Mouse (Mus musculus): Measurements from ENCODE around the gene Nek7. TPM values are rescaled to one million over a fixed set of nuclear protein-coding genes. Genes with fewer than 3 reads are reported as not detected.

Nek7 gene
- total RNA-seq, 1 experiment from 2014 or later = 35.0 TPM

GRCm38 (mm10) chr1:138615388-138615787, 4.6 kb downstream of the Nek7 start:
- no peak for ATAC-seq (replicated peaks in 1 of 2; ENCODE audit: insufficient read depth in 1 of 2, low FRiP score in 2 of 2, low TSS enrichment in 1 of 2, low read depth in 1 of 2, poor library complexity in 2 of 2, severe bottlenecking in 2 of 2)

GRCm38 (mm10) chr1:138614552-138615287, 5.2 kb downstream of the Nek7 start:
- ATAC-seq (replicated peaks in 1 of 2; ENCODE audit: insufficient read depth in 1 of 2, low FRiP score in 2 of 2, low TSS enrichment in 1 of 2, low read depth in 1 of 2, poor library complexity in 2 of 2, severe bottlenecking in 2 of 2) = no peak

- ATAC-seq (replicated peaks in 1 of 2; ENCODE audit: insufficient read depth in 1 of 2, low FRiP score in 2 of 2, low TSS enrichment in 1 of 2, low read depth in 1 of 2, poor library complexity in 2 of 2, severe bottlenecking in 2 of 2) = no peak
These were observed 7.8 kb downstream of the Nek7 start for GRCm38 (mm10) chr1:138612177-138612576.

DNA sequence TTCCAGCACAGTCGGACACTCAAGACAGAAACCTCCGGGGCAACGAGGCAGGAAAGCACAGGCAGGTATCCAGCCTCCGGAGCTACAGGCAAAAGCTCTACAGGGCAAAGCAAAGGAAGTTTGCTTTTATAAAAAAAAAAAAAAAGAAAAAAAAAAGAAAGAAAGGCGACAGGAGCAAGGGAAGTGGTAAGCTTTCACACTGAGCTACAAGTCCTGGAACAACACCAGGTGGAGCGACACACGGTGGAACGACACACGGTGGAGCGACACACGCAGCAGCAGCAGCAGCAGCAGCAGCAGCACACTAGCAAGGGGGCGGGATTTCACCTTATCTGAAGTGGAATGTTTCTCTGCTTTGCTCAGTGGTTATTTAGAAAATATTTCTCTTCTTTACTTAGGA, 10.8 kb downstream of the Nek7 start:
- no peak for ATAC-seq (replicated peaks in 1 of 2; ENCODE audit: insufficient read depth in 1 of 2, low FRiP score in 2 of 2, low TSS enrichment in 1 of 2, low read depth in 1 of 2, poor library complexity in 2 of 2, severe bottlenecking in 2 of 2)

- ATAC-seq (replicated peaks in 1 of 2; ENCODE audit: insufficient read depth in 1 of 2, low FRiP score in 2 of 2, low TSS enrichment in 1 of 2, low read depth in 1 of 2, poor library complexity in 2 of 2, severe bottlenecking in 2 of 2) = no peak
These were observed 11.6 kb downstream of the Nek7 start for GRCm38 (mm10) chr1:138608336-138608735.

- no peak for ATAC-seq (replicated peaks in 1 of 2; ENCODE audit: insufficient read depth in 1 of 2, low FRiP score in 2 of 2, low TSS enrichment in 1 of 2, low read depth in 1 of 2, poor library complexity in 2 of 2, severe bottlenecking in 2 of 2)
These were observed 12.1 kb downstream of the Nek7 start for GRCm38 (mm10) chr1:138607862-138608261.

- ATAC-seq (replicated peaks in 1 of 2; ENCODE audit: insufficient read depth in 1 of 2, low FRiP score in 2 of 2, low TSS enrichment in 1 of 2, low read depth in 1 of 2, poor library complexity in 2 of 2, severe bottlenecking in 2 of 2) = no peak
These were observed 13.2 kb downstream of the Nek7 start for GRCm38 (mm10) chr1:138606771-138607170.

DNA sequence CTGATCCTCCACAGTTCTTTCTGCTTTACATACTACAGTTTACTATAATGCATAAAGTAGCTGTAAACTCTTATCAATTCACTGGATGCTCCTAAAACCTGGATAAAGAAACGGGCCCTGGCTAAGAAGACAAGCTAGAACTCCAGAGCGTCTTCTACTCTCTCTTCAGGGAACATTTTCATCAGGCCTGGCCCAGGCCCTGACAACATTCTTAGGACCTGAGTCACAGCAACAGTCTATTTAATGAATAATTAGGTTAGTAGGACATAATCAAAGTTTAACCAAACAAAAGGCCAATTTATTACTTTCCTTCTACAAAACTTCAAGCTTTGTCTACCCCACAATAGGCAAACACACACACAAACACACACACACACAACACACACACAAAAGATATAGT, 15.2 kb downstream of the Nek7 start:
- ATAC-seq (replicated peaks in 1 of 2; ENCODE audit: insufficient read depth in 1 of 2, low FRiP score in 2 of 2, low TSS enrichment in 1 of 2, low read depth in 1 of 2, poor library complexity in 2 of 2, severe bottlenecking in 2 of 2) = no peak

DNA sequence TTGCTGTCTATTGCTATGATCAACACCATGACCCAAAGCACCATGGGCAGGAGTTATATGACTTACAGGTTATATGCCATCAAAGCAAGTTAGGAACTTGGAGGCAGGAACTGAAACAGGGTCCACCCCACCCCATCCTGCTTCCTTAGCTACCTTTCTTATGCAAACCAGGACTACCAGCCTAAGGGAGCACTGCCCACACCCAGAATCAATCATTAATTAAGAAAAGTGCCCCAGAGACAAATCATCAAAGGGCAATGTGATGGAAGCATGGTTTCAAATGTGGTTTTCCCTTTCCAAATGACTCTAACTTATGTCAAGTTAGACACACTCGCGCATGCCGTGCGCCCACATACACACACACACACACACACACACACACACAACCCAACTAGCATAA, 16.0 kb downstream of the Nek7 start:
- no peak for ATAC-seq (replicated peaks in 1 of 2; ENCODE audit: insufficient read depth in 1 of 2, low FRiP score in 2 of 2, low TSS enrichment in 1 of 2, low read depth in 1 of 2, poor library complexity in 2 of 2, severe bottlenecking in 2 of 2)

DNA sequence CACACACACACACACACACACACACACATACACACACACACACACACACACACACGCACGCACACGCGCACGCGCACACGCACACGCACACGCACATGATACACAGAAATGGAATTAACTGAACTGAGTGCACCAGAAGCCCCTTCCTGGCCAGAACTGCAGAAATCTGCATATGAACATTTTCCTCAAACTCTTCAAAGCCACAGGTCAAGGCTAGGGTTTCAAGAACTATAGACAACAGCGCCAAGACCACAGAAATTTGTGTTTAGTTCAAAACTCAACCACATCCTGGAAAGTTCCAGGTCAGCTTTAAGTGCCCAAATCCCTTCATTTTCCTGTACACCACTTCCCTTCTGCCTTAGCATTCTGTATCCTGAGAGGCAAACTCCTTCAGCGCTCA, 21.9 kb downstream of the Nek7 start:
- ATAC-seq (replicated peaks in 1 of 2; ENCODE audit: insufficient read depth in 1 of 2, low FRiP score in 2 of 2, low TSS enrichment in 1 of 2, low read depth in 1 of 2, poor library complexity in 2 of 2, severe bottlenecking in 2 of 2) = no peak

GRCm38 (mm10) chr1:138596127-138596706, 23.7 kb downstream of the Nek7 start:
- ATAC-seq (replicated peaks in 1 of 2; ENCODE audit: insufficient read depth in 1 of 2, low FRiP score in 2 of 2, low TSS enrichment in 1 of 2, low read depth in 1 of 2, poor library complexity in 2 of 2, severe bottlenecking in 2 of 2) = no peak

- ATAC-seq (replicated peaks in 1 of 2; ENCODE audit: insufficient read depth in 1 of 2, low FRiP score in 2 of 2, low TSS enrichment in 1 of 2, low read depth in 1 of 2, poor library complexity in 2 of 2, severe bottlenecking in 2 of 2) = no peak
These were observed 25.0 kb downstream of the Nek7 start for GRCm38 (mm10) chr1:138594910-138595309.

- ATAC-seq (replicated peaks in 1 of 2; ENCODE audit: insufficient read depth in 1 of 2, low FRiP score in 2 of 2, low TSS enrichment in 1 of 2, low read depth in 1 of 2, poor library complexity in 2 of 2, severe bottlenecking in 2 of 2) = no peak
These were observed 26.0 kb downstream of the Nek7 start for GRCm38 (mm10) chr1:138593922-138594321.

- ATAC-seq (replicated peaks in 1 of 2; ENCODE audit: insufficient read depth in 1 of 2, low FRiP score in 2 of 2, low TSS enrichment in 1 of 2, low read depth in 1 of 2, poor library complexity in 2 of 2, severe bottlenecking in 2 of 2) = no peak
These were observed 27.5 kb downstream of the Nek7 start for GRCm38 (mm10) chr1:138592466-138592865.

GRCm38 (mm10) chr1:138590451-138591022, 29.4 kb downstream of the Nek7 start:
- ATAC-seq (replicated peaks in 1 of 2; ENCODE audit: insufficient read depth in 1 of 2, low FRiP score in 2 of 2, low TSS enrichment in 1 of 2, low read depth in 1 of 2, poor library complexity in 2 of 2, severe bottlenecking in 2 of 2) = no peak

GRCm38 (mm10) chr1:138589126-138589525, 30.8 kb downstream of the Nek7 start:
- no peak for ATAC-seq (replicated peaks in 1 of 2; ENCODE audit: insufficient read depth in 1 of 2, low FRiP score in 2 of 2, low TSS enrichment in 1 of 2, low read depth in 1 of 2, poor library complexity in 2 of 2, severe bottlenecking in 2 of 2)

DNA sequence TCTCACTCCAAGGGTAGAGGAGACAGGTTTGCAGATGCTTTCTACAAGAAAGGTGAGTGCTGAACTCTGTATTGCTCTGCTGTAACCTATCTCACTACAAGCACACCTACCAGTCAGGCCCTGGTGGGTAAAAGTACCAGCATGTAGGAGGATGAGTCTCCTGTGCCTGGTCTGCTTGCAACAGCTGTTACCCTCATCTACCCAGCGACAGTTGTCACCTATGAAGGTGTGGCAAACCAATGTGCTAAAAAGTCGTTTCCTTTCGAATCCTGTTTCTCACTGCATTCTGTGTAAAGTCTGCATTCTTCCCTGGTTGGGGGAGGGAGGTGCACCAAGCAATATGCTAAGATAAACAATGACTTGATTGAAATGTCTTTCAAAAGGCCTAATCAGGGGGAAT, 32.1 kb downstream of the Nek7 start:
- ATAC-seq (replicated peaks in 1 of 2; ENCODE audit: insufficient read depth in 1 of 2, low FRiP score in 2 of 2, low TSS enrichment in 1 of 2, low read depth in 1 of 2, poor library complexity in 2 of 2, severe bottlenecking in 2 of 2) = no peak

DNA sequence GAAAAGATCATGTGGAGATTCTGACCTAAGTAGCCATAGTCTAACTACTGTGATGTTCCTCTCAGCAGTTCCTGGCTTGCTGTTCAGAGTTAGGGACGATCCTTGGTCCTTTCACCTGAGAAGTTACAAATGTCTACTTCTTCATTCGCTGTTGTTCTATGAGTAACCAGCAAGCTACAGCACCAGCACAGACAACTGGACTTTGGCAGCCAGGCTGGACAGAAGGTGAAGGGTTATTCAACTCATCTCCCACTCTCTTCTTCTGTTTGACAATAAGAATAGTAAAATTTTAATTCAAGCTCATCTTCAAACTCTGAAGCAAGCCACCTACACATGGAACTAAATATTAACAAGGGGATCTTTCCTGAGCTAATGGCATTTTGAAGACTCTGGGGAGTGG, 33.0 kb downstream of the Nek7 start:
- ATAC-seq (replicated peaks in 1 of 2; ENCODE audit: insufficient read depth in 1 of 2, low FRiP score in 2 of 2, low TSS enrichment in 1 of 2, low read depth in 1 of 2, poor library complexity in 2 of 2, severe bottlenecking in 2 of 2) = no peak
